Mouse (Mus musculus) limb, embryonic 14.5 days (tissue): ENCODE results near the gene Enpp5. TPM values are rescaled to one million over a fixed set of nuclear protein-coding genes. Genes with fewer than 3 reads are reported as not detected.

Experiments
- ATAC-seq: fragments of 200-750 bp; cut with Nextera tagmentation; 2 replicates; pipeline ENCODE4 v1.8.0; 2017; ENCODE audit warnings: low read depth, moderate number of reproducible peaks, moderate TSS enrichment; ENCODE audit not compliant: low FRiP score
- DNase-seq: peaks from one replicate; pipeline ENCODE4 v3.0.0-alpha.2; 2015; ENCODE audit warnings: low spot score
- H3K27ac ChIP-seq: fragments of 300-500 bp; sonication (generic); replicated peaks from 2 replicates; pipeline ENCODE4 v1.5.1; 2014; ENCODE audit warnings: low read depth, mild to moderate bottlenecking, low read length, moderate library complexity, mixed read lengths
- H3K27me3 ChIP-seq: fragments of 300-500 bp; sonication (generic); 2 replicates; pipeline ENCODE4 v1.6.1; 2014; ENCODE audit warnings: low read length, mixed read lengths; ENCODE audit not compliant: control insufficient read depth, insufficient read depth
- H3K36me3 ChIP-seq: fragments of 300-500 bp; sonication (generic); 2 replicates; pipeline ENCODE4 v1.6.1; 2014; ENCODE audit warnings: mild to moderate bottlenecking, low read length, moderate library complexity, mixed read lengths; ENCODE audit not compliant: control insufficient read depth, insufficient read depth
- H3K4me1 ChIP-seq: fragments of 300-500 bp; sonication (generic); 2 replicates; pipeline ENCODE4 v1.6.1; 2014; ENCODE audit warnings: antibody characterized with exemption, low read length, mixed read lengths; ENCODE audit not compliant: control insufficient read depth, insufficient read depth
- H3K4me2 ChIP-seq: fragments of 300-500 bp; sonication (generic); replicated peaks from 2 replicates; pipeline ENCODE4 v1.6.1; 2014; ENCODE audit warnings: low read depth, mild to moderate bottlenecking, low read length, moderate library complexity; ENCODE audit not compliant: severe bottlenecking
- H3K4me3 ChIP-seq: fragments of 300-500 bp; sonication (generic); replicated peaks from 2 replicates; pipeline ENCODE4 v1.5.1; 2014; ENCODE audit warnings: low read length
- H3K9ac ChIP-seq: fragments of 300-500 bp; sonication (generic); 2 replicates; pipeline ENCODE4 v1.6.1; 2014; ENCODE audit warnings: mild to moderate bottlenecking, low read depth, low read length, moderate library complexity; ENCODE audit not compliant: severe bottlenecking
- H3K9me3 ChIP-seq: fragments of 300-500 bp; sonication (generic); 2 replicates; pipeline ENCODE4 v1.6.1; 2016; ENCODE audit warnings: low read length; ENCODE audit not compliant: control insufficient read depth
- POLR2A ChIP-seq: fragments of 200-500 bp; IDR thresholded peaks from 2 replicates; pipeline ENCODE4 v1.8.0; 2012; ENCODE audit warnings: inconsistent platforms, mild to moderate bottlenecking, moderate library complexity, borderline replicate concordance; ENCODE audit not compliant: insufficient read depth, insufficient read length; ENCODE audit errors: extremely low read depth
- WGBS: fragments of 180-500 bp; shearing (Covaris S2); extraction: QIAGEN DNeasy Blood & Tissue Kit; methylation state at CpG from one replicate; pipeline ENCODE4 v1.1.7; 2014; 5-methylcytosine and 5-hydroxymethylcytosine counted together
- polyA plus RNA-seq, 2 experiments: library from polyadenylated mRNA; depleted of rRNA in 1 of 2; stranded (reverse) in 1 of 2; unstranded in 1 of 2; fragments of >200 nt; fragmentation: Nextera tagmentation in 1 of 2; extraction: Ambion mirVana in 1 of 2; gene quantifications; 2 replicates each; pipeline versions ENCODE4 v1.2.1 to v1.2.3; 2012 to 2014

Gene Enpp5
- polyA plus RNA-seq (2012; rRNA removed) (15.8 and 15.9 TPM in 2 replicates), polyA plus RNA-seq (2014; fragmentation: Nextera tagmentation; extraction: Ambion mirVana) (11.5 and 13.5 TPM in 2 replicates)

GRCm38 (mm10) chr17:44078631-44079350 is at the start of gene Enpp5:
TSS of gene Enpp5 (plus strand) at chr17:44078813.
- Histone ChIP-seq H3K9ac (peak within 1 kb of the TSS; percentile 57), H3K4me3 (peak within 1 kb of the TSS; percentile 59), H3K4me2 (peak within 1 kb of the TSS; percentile 94), H3K9me3 (no peaks in the 10 kb centered on the region), H3K27ac (no peak within 1 kb of the TSS), H3K27me3 (no peaks in the 10 kb centered on the region), H3K4me1 (no peaks in the 10 kb centered on the region), H3K36me3 (peaks cover 6% of the 10 kb centered on the region; the same call in 1 of the 2 replicates)
- peak; percentile 93 for ATAC-seq
- peak; percentile 70 for DNase-seq
- WGBS = 3% methylated on average over 31 of the region's 31 CpGs
- TF ChIP-seq POLR2A = no peak

- Histone ChIP-seq H3K27ac (no peak overlapping the region), H3K27me3 (no peaks in the 10 kb centered on the region), H3K36me3 (no peaks in the 10 kb centered on the region), H3K4me2 (no peak overlapping the region), H3K4me3 (no peak overlapping the region), H3K9ac (no peak overlapping the region), H3K4me1 (no peaks in the 10 kb centered on the region; the same call in 1 of the 2 replicates), H3K9me3 (no peaks in the 10 kb centered on the region)
- WGBS = 64% methylated on average over 5 of the region's 5 CpGs
- ATAC-seq (no peak), DNase-seq (no peak)
- no peak for TF ChIP-seq POLR2A
Observed at GRCm38 (mm10) chr17:44029616-44030015, 49.0 kb upstream of the Enpp5 start.

DNA sequence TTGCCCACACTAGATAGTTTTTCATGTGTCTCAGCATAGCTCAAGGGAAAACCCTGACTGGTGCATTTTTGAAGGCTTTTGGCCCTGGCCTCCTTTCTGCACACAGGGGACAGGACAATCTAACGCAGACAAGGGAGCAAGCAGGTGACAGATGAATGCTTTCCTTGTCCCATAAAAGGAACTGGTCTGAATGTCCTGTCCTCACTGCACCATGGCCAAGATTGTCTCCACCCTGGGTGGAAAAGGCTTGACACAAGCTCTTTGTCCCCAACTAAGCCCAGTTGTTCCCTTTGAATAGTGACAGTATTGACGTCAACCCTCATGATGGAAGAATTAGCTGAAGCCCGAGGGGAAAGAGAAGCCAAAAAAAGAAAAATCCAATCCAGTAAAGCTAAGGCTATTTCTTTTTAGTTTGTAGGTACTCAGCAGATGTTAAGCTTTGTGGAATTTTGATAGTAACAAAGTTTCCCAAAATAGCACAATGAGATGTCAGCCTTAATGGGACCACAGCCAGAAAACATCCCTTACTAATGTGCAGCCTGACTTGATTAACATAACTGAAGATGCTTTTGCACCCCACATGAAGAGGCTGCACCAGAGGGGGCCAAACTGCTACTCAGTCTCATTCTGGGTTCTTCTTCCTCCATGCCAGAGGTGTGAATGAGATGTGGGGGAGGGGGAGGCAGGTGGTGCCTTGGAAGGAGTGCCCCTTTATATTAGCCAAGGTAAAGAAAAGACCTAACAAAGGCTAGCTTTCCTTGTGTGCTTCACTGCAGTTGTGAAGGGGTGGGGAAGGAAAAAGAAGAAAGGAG is 47.6 kb upstream of the Enpp5 start:
- H3K27me3 ChIP-seq = no peaks in the 10 kb centered on the region
- no peak overlapping the region for H3K4me3 ChIP-seq
- ATAC-seq = no peak
- no peaks in the 10 kb centered on the region for H3K36me3 ChIP-seq
- H3K9me3 ChIP-seq = no peaks in the 10 kb centered on the region
- no peak for DNase-seq
- H3K4me2 ChIP-seq = no peak overlapping the region
- no peaks in the 10 kb centered on the region; the same call in 1 of the 2 replicates for H3K4me1 ChIP-seq
- TF ChIP-seq POLR2A = no peak
- no peak overlapping the region for H3K9ac ChIP-seq
- WGBS = 54% methylated on average over 3 of the region's 3 CpGs
- no peak overlapping the region for H3K27ac ChIP-seq

DNA sequence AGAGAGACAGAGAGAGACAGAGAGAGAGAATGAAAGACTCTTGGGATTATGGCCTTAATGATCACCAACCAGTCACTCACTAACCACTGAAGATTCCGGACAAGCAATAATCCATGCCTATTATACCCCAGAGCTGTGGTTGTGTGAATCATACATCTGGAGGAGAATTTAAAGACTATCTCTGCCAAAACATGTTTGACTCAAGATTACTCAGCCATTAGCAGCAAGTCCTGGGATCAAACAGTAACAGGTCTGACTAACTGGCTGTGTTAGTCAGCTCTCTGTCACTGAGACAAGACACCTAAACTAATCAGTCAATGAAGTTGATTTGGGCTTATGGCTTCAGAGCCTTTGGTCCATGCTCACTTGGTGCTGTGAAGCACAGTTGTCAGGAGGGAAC is 43.6 kb upstream of the Enpp5 start:
- H3K4me2 ChIP-seq = no peak overlapping the region
- H3K9ac ChIP-seq = no peak overlapping the region
- no peaks in the 10 kb centered on the region for H3K36me3 ChIP-seq
- no peaks in the 10 kb centered on the region for H3K27me3 ChIP-seq
- ATAC-seq = no peak
- H3K9me3 ChIP-seq = no peaks in the 10 kb centered on the region
- DNase-seq = no peak
- H3K4me1 ChIP-seq = no peaks in the 10 kb centered on the region
- no peak overlapping the region for H3K4me3 ChIP-seq
- 85% methylated on average over 1 of the region's 1 CpGs for WGBS
- no peak for TF ChIP-seq POLR2A
- H3K27ac ChIP-seq = no peak overlapping the region

DNA sequence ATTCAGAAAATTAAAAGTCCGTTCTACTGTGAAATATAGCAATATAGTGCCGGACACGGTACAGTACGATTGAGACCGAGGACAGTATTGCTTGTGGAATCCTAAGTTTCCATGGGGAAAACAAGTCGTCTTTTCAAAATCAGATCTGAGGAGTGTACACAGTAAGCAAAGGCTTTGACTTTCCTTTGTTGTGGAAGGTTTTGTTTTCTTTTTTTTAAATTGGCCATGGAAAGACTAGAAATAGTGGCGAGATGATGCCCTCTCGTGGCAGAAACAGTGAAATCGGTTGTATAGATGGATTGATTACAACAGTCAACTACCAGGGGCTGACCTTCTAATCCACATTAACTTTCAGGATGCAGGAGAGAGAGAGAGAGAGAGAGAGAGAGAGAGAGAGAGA is 40.0 kb upstream of the Enpp5 start:
- no peak for TF ChIP-seq POLR2A
- Histone ChIP-seq H3K9ac (no peak overlapping the region), H3K27me3 (no peaks in the 10 kb centered on the region), H3K9me3 (no peaks in the 10 kb centered on the region), H3K4me2 (no peak overlapping the region), H3K27ac (no peak overlapping the region), H3K36me3 (no peaks in the 10 kb centered on the region), H3K4me3 (no peak overlapping the region), H3K4me1 (no peaks in the 10 kb centered on the region)
- 68% methylated on average over 9 of the region's 9 CpGs for WGBS
- DNase-seq = peak; percentile 75
- no peak for ATAC-seq
